Mouse (Mus musculus): Measurements from ENCODE around the gene Dhcr7.

DNA sequence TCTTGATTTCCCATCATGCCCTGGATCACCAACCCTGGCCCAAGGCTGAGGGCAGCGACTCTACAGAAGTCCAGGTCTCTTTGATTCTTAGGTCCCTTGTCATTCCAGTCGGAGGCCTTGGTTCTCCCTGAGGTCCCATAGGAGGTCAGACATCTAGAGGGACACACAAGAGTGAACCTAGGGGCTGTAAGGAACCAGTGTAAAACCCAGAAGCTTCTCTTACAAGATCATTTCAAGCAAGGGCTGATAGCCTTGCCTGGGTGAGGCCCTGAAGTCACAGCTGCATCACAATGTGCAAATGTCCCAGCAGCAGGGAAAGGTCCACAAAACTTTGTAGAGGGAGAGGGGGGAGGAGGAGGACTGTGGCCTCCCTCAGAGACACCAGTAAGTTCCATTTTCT lies 43.6 kb downstream of the Dhcr7 start, which contains the start of gene Gm498:
- no peak for TF ChIP-seq CTCF (IDR thresholded peaks at IDR 0.05)
- no peak for TF ChIP-seq EP300 (IDR thresholded peaks at IDR 0.05)

Data from lung, postnatal 0 days (tissue).